Mouse (Mus musculus): Measurements from ENCODE around the gene Slc25a19. TPM values are rescaled to one million over a fixed set of nuclear protein-coding genes. Genes with fewer than 3 reads are reported as not detected.
"Not testable (repeated sequence)": the region's sequence is repeated elsewhere in the genome, so short reads cannot be mapped to it uniquely, and the experiment has no call there.

Gene Slc25a19
- polyA plus RNA-seq, 1 experiment from 2014 or later: 48.3 TPM

- Histone ChIP-seq H3K4me1 (0 out of 2 replicates have a peak, but pooled peaks cover 3% of the 10 kb centered on the region), H3K4me2 (no peak overlapping the region), H3K9ac (no peak overlapping the region), H3K4me3 (replicated peaks) (no peak overlapping the region), H3K36me3 (peaks cover 61% of the 10 kb centered on the region), H3K9me3 (replicated peaks) (no peaks in the 10 kb centered on the region), H3K27me3 (no peaks in the 10 kb centered on the region), H3K27ac (no peak overlapping the region)
- ATAC-seq (replicated peaks; ENCODE audit: low FRiP score): no peak
- 85% methylated on average over 3 of the region's 3 CpGs for WGBS
Observed at GRCm38 (mm10) chr11:115653194-115653593, 25.1 kb upstream of the Slc25a19 start.

- 0 out of 2 replicates have a peak, but pooled peaks cover 3% of the 10 kb centered on the region for H3K4me1 ChIP-seq
- no peaks in the 10 kb centered on the region for H3K9me3 ChIP-seq (replicated peaks)
- no peak overlapping the region for H3K9ac ChIP-seq
- no peak overlapping the region for H3K4me3 ChIP-seq (replicated peaks)
- no peak for ATAC-seq (replicated peaks; ENCODE audit: low FRiP score)
- no peak overlapping the region for H3K4me2 ChIP-seq
- WGBS: 89% methylated on average over 3 of the region's 3 CpGs
- H3K36me3 ChIP-seq: peaks cover 71% of the 10 kb centered on the region
- H3K27ac ChIP-seq: no peak overlapping the region
- H3K27me3 ChIP-seq: no peaks in the 10 kb centered on the region
Observed at GRCm38 (mm10) chr11:115651680-115652079, 23.6 kb upstream of the Slc25a19 start.

- WGBS: 72% methylated on average over 10 of the region's 10 CpGs
- Histone ChIP-seq H3K4me3 (replicated peaks) (no peak overlapping the region), H3K27me3 (no peaks in the 10 kb centered on the region), H3K9me3 (replicated peaks) (no peaks in the 10 kb centered on the region), H3K27ac (0 out of 2 replicates have a peak overlapping the region, but pooled peaks have one; percentile 7), H3K4me1 (peaks cover 8% of the 10 kb centered on the region; the same call in 1 of the 2 replicates), H3K4me2 (no peak overlapping the region), H3K9ac (no peak overlapping the region), H3K36me3 (peaks cover 84% of the 10 kb centered on the region)
- ATAC-seq (replicated peaks; ENCODE audit: low FRiP score): no peak
Observed at GRCm38 (mm10) chr11:115649706-115650105, 21.6 kb upstream of the Slc25a19 start.

GRCm38 (mm10) chr11:115647459-115647858 lies 19.4 kb upstream of the Slc25a19 start:
- no peaks in the 10 kb centered on the region for H3K9me3 ChIP-seq (replicated peaks)
- H3K4me3 ChIP-seq (replicated peaks): no peak overlapping the region
- no peak overlapping the region for H3K27ac ChIP-seq
- no peak for ATAC-seq (replicated peaks; ENCODE audit: low FRiP score)
- H3K27me3 ChIP-seq: no peaks in the 10 kb centered on the region
- WGBS: 49% methylated on average over 6 of the region's 6 CpGs
- no peak overlapping the region for H3K9ac ChIP-seq
- no peak overlapping the region for H3K4me2 ChIP-seq
- peaks cover 5% of the 10 kb centered on the region; the same call in 1 of the 2 replicates for H3K4me1 ChIP-seq
- H3K36me3 ChIP-seq: peaks cover 80% of the 10 kb centered on the region

- H3K9me3 ChIP-seq (replicated peaks): no peaks in the 10 kb centered on the region
- no peak overlapping the region for H3K27ac ChIP-seq
- no peaks in the 10 kb centered on the region for H3K27me3 ChIP-seq
- H3K36me3 ChIP-seq: peaks cover 72% of the 10 kb centered on the region
- ATAC-seq (replicated peaks; ENCODE audit: low FRiP score): no peak
- H3K4me3 ChIP-seq (replicated peaks): no peak overlapping the region
- no peak overlapping the region for H3K4me2 ChIP-seq
- 93% methylated on average over 9 of the region's 9 CpGs for WGBS
- H3K4me1 ChIP-seq: peaks cover 5% of the 10 kb centered on the region; the same call in 1 of the 2 replicates
- H3K9ac ChIP-seq: no peak overlapping the region
Observed at GRCm38 (mm10) chr11:115646439-115646838, 18.3 kb upstream of the Slc25a19 start.

- Histone ChIP-seq H3K36me3 (peaks cover 64% of the 10 kb centered on the region), H3K4me1 (peaks cover 11% of the 10 kb centered on the region; the same call in 1 of the 2 replicates)
- H3K4me2 ChIP-seq; H3K27ac ChIP-seq; H3K4me3 ChIP-seq (replicated peaks); H3K27me3 ChIP-seq; H3K9me3 ChIP-seq (replicated peaks); H3K9ac ChIP-seq; ATAC-seq (replicated peaks; ENCODE audit: low FRiP score): not testable (repeated sequence)
- WGBS: 50% methylated on average over 14 of the region's 14 CpGs
Observed at GRCm38 (mm10) chr11:115645498-115645897, 17.4 kb upstream of the Slc25a19 start.

- no peak overlapping the region for H3K9ac ChIP-seq
- no peak for ATAC-seq (replicated peaks; ENCODE audit: low FRiP score)
- no peak overlapping the region for H3K27ac ChIP-seq
- H3K4me3 ChIP-seq (replicated peaks): no peak overlapping the region
- no peaks in the 10 kb centered on the region for H3K27me3 ChIP-seq
- no peak overlapping the region for H3K4me2 ChIP-seq
- peaks cover 55% of the 10 kb centered on the region for H3K36me3 ChIP-seq
- no peaks in the 10 kb centered on the region for H3K9me3 ChIP-seq (replicated peaks)
- WGBS: 94% methylated on average over 13 of the region's 13 CpGs
- H3K4me1 ChIP-seq: peaks cover 17% of the 10 kb centered on the region
Observed at GRCm38 (mm10) chr11:115644308-115644707, 16.2 kb upstream of the Slc25a19 start.

GRCm38 (mm10) chr11:115643265-115643664 lies 15.2 kb upstream of the Slc25a19 start:
- Histone ChIP-seq H3K4me1 (peaks cover 21% of the 10 kb centered on the region), H3K4me2 (no peak overlapping the region), H3K27me3 (no peaks in the 10 kb centered on the region), H3K27ac (no peak overlapping the region), H3K9me3 (replicated peaks) (no peaks in the 10 kb centered on the region), H3K9ac (no peak overlapping the region), H3K36me3 (peaks cover 45% of the 10 kb centered on the region), H3K4me3 (replicated peaks) (no peak overlapping the region)
- WGBS: 79% methylated on average over 10 of the region's 10 CpGs
- no peak for ATAC-seq (replicated peaks; ENCODE audit: low FRiP score)

GRCm38 (mm10) chr11:115642705-115643104 lies 14.6 kb upstream of the Slc25a19 start:
- peaks cover 21% of the 10 kb centered on the region for H3K4me1 ChIP-seq
- no peak overlapping the region for H3K27ac ChIP-seq
- H3K4me3 ChIP-seq (replicated peaks): no peak overlapping the region
- no peak for ATAC-seq (replicated peaks; ENCODE audit: low FRiP score)
- 91% methylated on average over 2 of the region's 2 CpGs for WGBS
- H3K4me2 ChIP-seq: no peak overlapping the region
- no peaks in the 10 kb centered on the region for H3K9me3 ChIP-seq (replicated peaks)
- H3K27me3 ChIP-seq: no peaks in the 10 kb centered on the region
- H3K9ac ChIP-seq: no peak overlapping the region
- H3K36me3 ChIP-seq: peaks cover 39% of the 10 kb centered on the region

GRCm38 (mm10) chr11:115641664-115642036 lies 13.6 kb upstream of the Slc25a19 start:
- no peak overlapping the region for H3K4me2 ChIP-seq
- no peak overlapping the region for H3K27ac ChIP-seq
- H3K36me3 ChIP-seq: peaks cover 34% of the 10 kb centered on the region
- no peak for ATAC-seq (replicated peaks; ENCODE audit: low FRiP score)
- no peak overlapping the region for H3K4me3 ChIP-seq (replicated peaks)
- H3K27me3 ChIP-seq: no peaks in the 10 kb centered on the region
- H3K9me3 ChIP-seq (replicated peaks): no peaks in the 10 kb centered on the region
- WGBS: 87% methylated on average over 4 of the region's 4 CpGs
- H3K4me1 ChIP-seq: peaks cover 21% of the 10 kb centered on the region
- no peak overlapping the region for H3K9ac ChIP-seq

- no peak overlapping the region for H3K4me3 ChIP-seq (replicated peaks)
- no peaks in the 10 kb centered on the region for H3K27me3 ChIP-seq
- peaks cover 21% of the 10 kb centered on the region for H3K4me1 ChIP-seq
- no peak overlapping the region for H3K4me2 ChIP-seq
- WGBS: 49% methylated on average over 14 of the region's 14 CpGs
- no peak overlapping the region for H3K9ac ChIP-seq
- H3K9me3 ChIP-seq (replicated peaks): no peaks in the 10 kb centered on the region
- H3K36me3 ChIP-seq: peaks cover 29% of the 10 kb centered on the region
- ATAC-seq (replicated peaks; ENCODE audit: low FRiP score): no peak
- no peak overlapping the region for H3K27ac ChIP-seq
Observed at GRCm38 (mm10) chr11:115640978-115641663, 13.0 kb upstream of the Slc25a19 start.

- Histone ChIP-seq H3K27ac (no peak overlapping the region), H3K4me2 (no peak overlapping the region), H3K4me1 (peaks cover 16% of the 10 kb centered on the region), H3K4me3 (replicated peaks) (no peak overlapping the region), H3K36me3 (peaks cover 22% of the 10 kb centered on the region), H3K9ac (no peak overlapping the region), H3K9me3 (replicated peaks) (no peaks in the 10 kb centered on the region), H3K27me3 (no peaks in the 10 kb centered on the region)
- WGBS: 86% methylated on average over 3 of the region's 4 CpGs
- ATAC-seq (replicated peaks; ENCODE audit: low FRiP score): no peak
Observed at GRCm38 (mm10) chr11:115640311-115640828, 12.3 kb upstream of the Slc25a19 start.

All from kidney, embryonic 15.5 days (tissue).